In the genomic region with DNA sequence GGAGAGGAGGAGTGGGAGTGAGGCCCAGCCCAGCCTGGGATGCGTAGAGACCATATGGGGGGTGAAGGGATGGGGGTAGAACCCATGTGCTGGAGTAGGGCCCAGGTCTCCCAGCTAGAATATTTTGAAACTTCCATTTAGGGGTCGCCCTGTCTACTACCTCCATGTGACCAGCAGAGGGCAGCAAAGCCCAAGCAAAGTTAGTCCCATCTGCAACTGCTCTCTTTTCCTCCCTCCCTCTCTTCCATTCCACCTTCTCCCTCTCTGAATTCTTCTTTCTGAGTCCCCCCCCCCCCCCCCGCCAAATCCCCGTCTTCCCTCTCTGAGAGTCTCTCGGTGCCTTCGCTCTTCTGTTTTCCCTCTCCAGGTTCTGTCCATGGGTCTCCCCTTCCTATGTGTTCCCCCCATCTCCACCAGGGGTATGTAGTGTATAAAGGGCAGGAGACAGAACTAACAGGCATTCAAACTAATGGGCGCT, we compare ENCODE assay signal across 9 mouse cellular contexts. TPM values are rescaled to one million over a fixed set of nuclear protein-coding genes. Genes with fewer than 3 reads are reported as not detected.
DNase-seq lines count a peak whose midpoint lies in the region; ATAC-seq and TF ChIP-seq lines count a peak whose summit lies in the region.
"Had no signal": no experiment of that assay in that cellular context is flagged by ENCODE, and none has a peak within 500 bp of the region (broad histone marks: within the 10 kb centered on the region; RNA-seq: fewer than 3 reads in every experiment).

No protein-coding gene starts in this region.

- no peaks in the 10 kb centered on the region for H3K36me3 ChIP-seq in thymus, adult 2 months (ENCODE audit: control insufficient read depth, insufficient read depth, low read length)
- H3K36me3 ChIP-seq in forebrain, embryonic 10.5 days (replicated peaks), result no peaks in the 10 kb centered on the region
- no peaks in the 10 kb centered on the region for H3K36me3 ChIP-seq in hindbrain, embryonic 13.5 days
- H3K36me3 ChIP-seq in limb, embryonic 11.5 days (ENCODE audit: control insufficient read depth, insufficient read depth, low read length), result no peaks in the 10 kb centered on the region
- H3K36me3 ChIP-seq in testis, adult 2 months (ENCODE audit: control insufficient read depth, insufficient read depth, low read length), result no peaks in the 10 kb centered on the region

- WGBS in thymus, adult 2 months, result 5% methylated on average over 7 of the region's 7 CpGs
- 7% methylated on average over 7 of the region's 7 CpGs for WGBS in forebrain, embryonic 10.5 days
- WGBS in hindbrain, embryonic 13.5 days, result 6% methylated on average over 6 of the region's 7 CpGs
- WGBS in limb, embryonic 11.5 days, result 6% methylated on average over 6 of the region's 7 CpGs

- no peak for TF ChIP-seq POLR2A in thymus, adult 2 months (IDR thresholded peaks at IDR 0.05; ENCODE audit: control insufficient read depth, extremely low read depth, insufficient read depth, low read length, poor library complexity)
- TF ChIP-seq POLR2A in bone marrow macrophage, adult 2 months (IDR thresholded peaks at IDR 0.05; ENCODE audit: borderline replicate concordance, low read depth, low read length), result no peak
- TF ChIP-seq POLR2A in testis, adult 2 months (IDR thresholded peaks at IDR 0.05; ENCODE audit: control insufficient read depth, low read depth, low read length), result no peak

- H3K27me3 ChIP-seq in thymus, adult 2 months (ENCODE audit: control insufficient read depth, insufficient read depth, low read length), result no peaks in the 10 kb centered on the region
- H3K27me3 ChIP-seq in forebrain, embryonic 10.5 days (ENCODE audit: poor library complexity, severe bottlenecking), result peaks cover 80% of the 10 kb centered on the region
- H3K27me3 ChIP-seq in hindbrain, embryonic 13.5 days, result peaks cover 86% of the 10 kb centered on the region
- no peaks in the 10 kb centered on the region for H3K27me3 ChIP-seq in limb, embryonic 11.5 days (ENCODE audit: control insufficient read depth, insufficient read depth, low read length)
- no peaks in the 10 kb centered on the region for H3K27me3 ChIP-seq in testis, adult 2 months (ENCODE audit: control insufficient read depth, insufficient read depth, low read length)

- no peaks in the 10 kb centered on the region for H3K9me3 ChIP-seq in forebrain, embryonic 10.5 days
- no peaks in the 10 kb centered on the region for H3K9me3 ChIP-seq in hindbrain, embryonic 13.5 days
- no peaks in the 10 kb centered on the region for H3K9me3 ChIP-seq in limb, embryonic 11.5 days (ENCODE audit: control insufficient read depth, low read length)

- H3K4me3 ChIP-seq in thymus, adult 2 months (ENCODE audit: control insufficient read depth, insufficient read depth, low read length), result no peak overlapping the region
- no peak overlapping the region for H3K4me3 ChIP-seq in bone marrow macrophage, adult 2 months (ENCODE audit: insufficient read depth, low read length)
- no peak overlapping the region for H3K4me3 ChIP-seq in forebrain, embryonic 10.5 days
- no peak overlapping the region for H3K4me3 ChIP-seq in hindbrain, embryonic 13.5 days
- H3K4me3 ChIP-seq in limb, embryonic 11.5 days (ENCODE audit: low read depth, low read length), result no peak overlapping the region
- no peak overlapping the region for H3K4me3 ChIP-seq in testis, adult 2 months (ENCODE audit: control insufficient read depth, low read depth, low read length)

- TF ChIP-seq CTCF in thymus, adult 2 months (IDR thresholded peaks at IDR 0.05; ENCODE audit: borderline replicate concordance, control insufficient read depth, extremely low read depth, insufficient read depth, low read length, poor library complexity), result no peak
- peak; percentile 71 for TF ChIP-seq CTCF in bone marrow macrophage, adult 2 months (IDR thresholded peaks at IDR 0.05; ENCODE audit: low read depth, low read length)
- peak; percentile 76; the same call in 1 of the 2 replicates for TF ChIP-seq CTCF in testis, adult 2 months (IDR thresholded peaks at IDR 0.05; ENCODE audit: control insufficient read depth, insufficient read depth, insufficient replicate concordance, low read depth, low read length)

- no peak overlapping the region for H3K27ac ChIP-seq in thymus, adult 2 months (ENCODE audit: control insufficient read depth, insufficient read depth, low read length)
- H3K27ac ChIP-seq in bone marrow macrophage, adult 2 months (ENCODE audit: insufficient read depth, low read depth, low read length), result no peak overlapping the region
- no peak overlapping the region for H3K27ac ChIP-seq in forebrain, embryonic 10.5 days
- no peak overlapping the region for H3K27ac ChIP-seq in hindbrain, embryonic 13.5 days
- H3K27ac ChIP-seq in limb, embryonic 11.5 days (replicated peaks; ENCODE audit: low read depth, low read length), result no peak overlapping the region
- no peak overlapping the region for H3K27ac ChIP-seq in testis, adult 2 months (ENCODE audit: control insufficient read depth, insufficient read depth, low read depth, low read length)

- H3K4me2 ChIP-seq in hindbrain, embryonic 13.5 days, result peak overlapping the region; percentile 26; the same call in 1 of the 2 replicates
- H3K4me2 ChIP-seq in limb, embryonic 11.5 days (ENCODE audit: low read depth, severe bottlenecking), result no peak overlapping the region

- peak; percentile 79 for ATAC-seq in hindbrain, embryonic 13.5 days (ENCODE audit: low FRiP score)
- ATAC-seq in limb, embryonic 11.5 days (ENCODE audit: insufficient number of reproducible peaks, low FRiP score, low TSS enrichment, low read depth), result peak; percentile 55; the same call in 1 of the 2 replicates
- 0 out of 2 replicates have a peak, but pooled peaks have one; percentile 43 for ATAC-seq in monocyte, adult 5-6 weeks (replicated peaks; ENCODE audit: insufficient number of reproducible peaks, low FRiP score, low TSS enrichment, poor library complexity, severe bottlenecking)

- peak; percentile 60 for DNase-seq in thymus, adult 2 months
- no peak for DNase-seq in thymus, adult 18-20 months
- DNase-seq in forebrain, embryonic 10.5 days (ENCODE audit: extremely low spot score, low spot score), result peak; percentile 77
- DNase-seq in limb, embryonic 11.5 days (ENCODE audit: low spot score), result peak; percentile 86

- H3K4me1 ChIP-seq in thymus, adult 2 months (replicated peaks; ENCODE audit: control insufficient read depth, insufficient read depth, low read length), result no peaks in the 10 kb centered on the region
- H3K4me1 ChIP-seq in bone marrow macrophage, adult 2 months (ENCODE audit: control insufficient read depth, insufficient read depth, low read length), result no peaks in the 10 kb centered on the region
- H3K4me1 ChIP-seq in forebrain, embryonic 10.5 days, result peaks cover 5% of the 10 kb centered on the region
- H3K4me1 ChIP-seq in hindbrain, embryonic 13.5 days (replicated peaks), result no peaks in the 10 kb centered on the region
- H3K4me1 ChIP-seq in limb, embryonic 11.5 days (ENCODE audit: control insufficient read depth, insufficient read depth, low read length), result no peaks in the 10 kb centered on the region
- H3K4me1 ChIP-seq in testis, adult 2 months (ENCODE audit: control insufficient read depth, insufficient read depth, low read length), result peaks cover 3% of the 10 kb centered on the region

- no peak overlapping the region for H3K9ac ChIP-seq in hindbrain, embryonic 13.5 days
- no peak overlapping the region for H3K9ac ChIP-seq in limb, embryonic 11.5 days (ENCODE audit: low read length)

RNA-seq across cellular contexts. Expression of a gene that starts 20.4 kb away (rescaled TPM):
- 0.05 TPM in 2 replicates for polyA plus RNA-seq in thymus, adult 2 months (2012; rRNA removed)
- polyA plus RNA-seq in bone marrow macrophage, adult 2 months (2012; ENCODE audit: insufficient read depth, insufficient read length, missing spikeins), result not detected in 2 replicates
- polyA plus RNA-seq in forebrain, embryonic 10.5 days (2016; fragmentation: Nextera tagmentation; extraction: Ambion mirVana), result 14.1 and 15.2 TPM in 2 replicates
- 14.3 and 28.7 TPM in 2 replicates for polyA plus RNA-seq in hindbrain, embryonic 13.5 days (2015; fragmentation: Nextera tagmentation; extraction: Ambion mirVana)
- not detected in 2 replicates for polyA plus RNA-seq in limb, embryonic 11.5 days (2014; fragmentation: Nextera tagmentation; extraction: Ambion mirVana)
- total RNA-seq in monocyte, adult 5-6 weeks (2017), result not detected in 3 replicates
- not detected in 2 replicates for polyA plus RNA-seq in testis, adult 2 months (2012; rRNA removed)
- polyA plus RNA-seq: gonadal fat pad, adult 2 months had no signal

Comparison
In these comparisons a context has a peak if more than half of its experiments do, and no peak if none do; other contexts are left out.
1. DNase-seq: peak in thymus, adult 2 months (single experiment), forebrain, embryonic 10.5 days (single experiment) and limb, embryonic 11.5 days (single experiment); none in thymus, adult 18-20 months (0 of 2).
2. RNA of a gene that starts 20.4 kb away (polyA plus RNA-seq): 14.1 to 15.2 TPM in forebrain, embryonic 10.5 days and 14.3 to 28.7 TPM in hindbrain, embryonic 13.5 days; 0.05 TPM in thymus, adult 2 months, not detected in limb, embryonic 11.5 days, not detected in bone marrow macrophage, adult 2 months and not detected in testis, adult 2 months; every median in the first group is over 10 times any median in the second.
3. Peak in every context shown above with its lines, with median percentiles within 50 percentile points of each other: ATAC-seq.